Mouse (Mus musculus) gastrocnemius, adult 8-10 months (tissue): Measurements from ENCODE around the gene Ctsc. TPM values are rescaled to one million over a fixed set of nuclear protein-coding genes. Genes with fewer than 3 reads are reported as not detected.
A peak's percentile ranks its signal among the peaks of the same experiment; 100 is the strongest.
"Not testable (repeated sequence)": the region's sequence is repeated elsewhere in the genome, so short reads cannot be mapped to it uniquely, and the experiment has no call there.

Experiments
- DNase-seq, 2 experiments: peaks; one replicate each; pipeline ENCODE4 v3.0.0; 2022; ENCODE audit warnings: low spot score in 2 of 2
- total RNA-seq, 4 experiments: library from RNA; stranded (reverse); gene quantifications; 2 replicates each; pipeline ENCODE4 v1.2.4; 2022

Ctsc gene
- 10 to 100 TPM; 33.2 to 41.7 (median 36.7) TPM for total RNA-seq

GRCm38 (mm10) chr7:88277858-88278627 lies at the start of gene Ctsc:
Ctsc (plus strand) TSS chr7:88278085.
- DNase-seq, result peak; percentile 79 to 82

DNA sequence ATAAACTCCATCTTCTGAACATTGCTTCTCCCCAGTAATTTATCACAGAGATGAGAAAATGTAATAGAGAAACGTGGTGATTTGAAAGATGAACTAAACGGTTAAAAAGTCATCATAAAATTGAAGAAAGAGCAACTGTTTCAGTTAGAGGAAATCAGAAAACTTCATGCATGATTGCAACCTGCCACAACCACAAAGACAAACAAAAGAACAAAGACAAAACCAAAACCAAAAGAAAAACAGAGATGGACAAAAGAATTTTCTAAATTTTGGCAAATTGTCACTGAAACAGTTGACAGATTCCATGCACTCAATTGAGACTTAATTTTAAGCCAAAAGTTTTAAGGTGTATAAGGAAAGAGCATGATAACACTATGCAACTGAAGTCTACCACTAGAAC lies 48.8 kb upstream of the Ctsc start:
- no peak for DNase-seq

GRCm38 (mm10) chr7:88230121-88230520 lies 47.8 kb upstream of the Ctsc start:
- no peak for DNase-seq

GRCm38 (mm10) chr7:88230756-88231522 lies 46.9 kb upstream of the Ctsc start:
- no peak for DNase-seq

DNA sequence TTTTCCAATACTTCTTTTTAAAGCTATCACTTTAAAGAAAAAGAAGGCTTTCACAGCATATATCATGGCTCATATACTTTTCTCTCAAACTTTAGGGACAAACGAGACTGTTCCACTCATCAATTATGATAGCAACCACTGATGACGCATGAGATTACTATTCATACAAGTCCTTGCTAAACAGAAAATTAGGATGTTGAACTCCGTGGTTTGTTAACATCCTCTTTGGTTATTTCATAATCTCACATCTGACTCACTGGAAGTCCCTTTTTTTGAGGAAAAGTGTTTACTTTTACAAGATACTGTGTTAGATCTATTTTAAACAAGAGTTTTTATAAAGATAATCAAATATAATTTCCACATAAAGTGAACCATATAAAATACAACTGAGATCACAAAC lies 34.8 kb upstream of the Ctsc start:
- no peak for DNase-seq

GRCm38 (mm10) chr7:88244462-88244861 lies 33.4 kb upstream of the Ctsc start:
- DNase-seq, result no peak

DNA sequence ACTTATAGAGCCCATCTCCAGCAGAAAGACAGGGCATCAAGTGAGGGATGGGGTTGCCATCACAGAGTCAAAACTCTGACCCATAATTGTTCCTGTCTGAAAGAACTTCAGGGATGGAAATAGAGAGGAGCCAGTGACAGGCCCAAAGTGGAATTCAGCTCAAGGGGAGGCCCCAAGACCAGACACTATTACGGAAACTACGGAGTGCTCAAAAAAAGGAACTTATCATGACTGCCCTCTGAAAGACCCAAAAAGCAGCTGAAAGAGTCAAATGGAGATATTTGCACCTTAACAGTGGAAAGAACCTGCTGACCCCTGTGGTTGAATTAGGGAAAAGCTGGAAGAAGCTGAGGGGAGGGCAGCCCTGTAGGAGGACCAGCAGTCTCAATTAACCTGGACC lies 27.5 kb upstream of the Ctsc start:
- DNase-seq, result not testable (repeated sequence)

DNA sequence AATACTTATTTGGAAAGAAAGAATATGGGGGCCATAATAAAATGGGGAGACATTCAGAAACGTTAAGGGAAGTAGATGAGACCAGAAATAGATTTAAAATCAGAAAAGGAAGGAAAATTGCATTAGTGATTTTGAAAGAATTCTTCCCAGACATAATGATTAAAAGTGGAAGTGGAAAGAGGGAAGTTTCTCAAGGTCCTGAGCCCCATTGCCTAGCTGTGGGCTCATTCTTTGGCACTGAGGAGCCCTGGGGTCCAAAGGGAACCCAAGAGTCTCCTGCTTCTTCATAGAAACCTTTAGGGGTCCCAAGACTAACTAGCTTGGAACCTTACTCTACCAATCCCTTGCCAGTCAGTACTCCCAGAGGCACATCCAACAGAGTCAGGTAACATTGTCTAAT lies 26.4 kb upstream of the Ctsc start:
- no peak for DNase-seq

DNA sequence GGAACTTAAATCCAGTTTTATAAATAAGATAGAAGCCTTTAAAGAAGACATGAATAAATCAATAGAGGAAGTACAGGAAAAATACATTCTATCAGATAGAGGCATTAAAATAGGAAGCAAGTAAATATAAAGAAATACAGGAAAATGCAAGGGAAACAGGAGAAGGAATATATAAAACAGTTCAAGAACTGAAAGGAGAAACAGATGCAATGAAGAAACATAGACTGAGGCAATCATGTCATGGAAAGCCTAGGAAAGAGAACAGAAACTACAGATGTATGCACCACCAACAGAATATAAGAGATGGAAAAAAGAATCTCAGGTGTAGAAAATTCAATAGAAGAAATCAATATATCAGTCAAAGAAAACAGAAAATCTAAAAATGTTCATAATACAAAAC lies 25.8 kb upstream of the Ctsc start:
- DNase-seq, result no peak

GRCm38 (mm10) chr7:88254884-88255283 lies 23.0 kb upstream of the Ctsc start:
- DNase-seq, result no peak

GRCm38 (mm10) chr7:88259155-88259925 lies 18.5 kb upstream of the Ctsc start:
- DNase-seq, result no peak

DNA sequence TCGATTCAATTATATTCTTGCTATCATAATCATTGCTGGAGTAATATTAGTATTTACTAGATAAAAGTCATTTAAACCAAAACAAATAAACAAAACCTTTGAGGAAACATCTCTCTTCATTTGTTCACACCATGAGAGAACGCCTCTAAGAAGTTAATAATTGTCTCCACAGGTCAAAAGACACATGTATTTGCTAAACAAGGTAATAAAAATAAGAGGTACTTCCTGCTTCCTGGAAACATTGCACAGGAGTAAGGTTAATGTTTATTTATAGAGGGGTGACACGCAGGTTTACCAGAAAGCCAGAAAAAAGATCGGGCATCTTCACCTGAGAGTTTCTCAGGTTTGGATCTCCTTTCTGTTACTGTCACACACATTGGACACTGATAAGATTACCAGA lies 16.1 kb upstream of the Ctsc start:
- DNase-seq, result no peak

- DNase-seq, result no peak
These were observed 13.0 kb upstream of the Ctsc start for GRCm38 (mm10) chr7:88264861-88265260.

- DNase-seq, result no peak
These were observed 8.0 kb upstream of the Ctsc start for GRCm38 (mm10) chr7:88269913-88270312.

DNA sequence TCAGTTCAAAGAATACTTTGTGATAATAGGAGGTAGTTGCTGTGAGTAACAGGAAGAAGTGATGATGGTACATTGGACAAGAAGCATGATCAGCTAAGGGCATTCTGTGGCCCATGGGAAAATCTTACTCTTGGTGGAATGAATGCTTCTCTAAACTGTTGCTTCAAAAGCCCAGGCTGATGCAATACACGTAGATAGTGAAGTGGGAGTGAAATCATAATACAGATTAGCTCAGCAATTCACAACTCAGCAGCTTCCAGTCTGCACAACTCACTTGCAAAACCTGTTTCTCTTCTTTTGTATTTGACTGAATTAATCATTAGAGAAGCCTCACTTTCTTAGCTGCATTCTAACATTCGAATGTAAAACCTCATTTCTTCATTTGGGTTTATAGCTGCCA lies 6.4 kb upstream of the Ctsc start:
- no peak for DNase-seq

- no peak for DNase-seq
These were observed 745 bp upstream of the Ctsc start for GRCm38 (mm10) chr7:88276914-88277765.

DNA sequence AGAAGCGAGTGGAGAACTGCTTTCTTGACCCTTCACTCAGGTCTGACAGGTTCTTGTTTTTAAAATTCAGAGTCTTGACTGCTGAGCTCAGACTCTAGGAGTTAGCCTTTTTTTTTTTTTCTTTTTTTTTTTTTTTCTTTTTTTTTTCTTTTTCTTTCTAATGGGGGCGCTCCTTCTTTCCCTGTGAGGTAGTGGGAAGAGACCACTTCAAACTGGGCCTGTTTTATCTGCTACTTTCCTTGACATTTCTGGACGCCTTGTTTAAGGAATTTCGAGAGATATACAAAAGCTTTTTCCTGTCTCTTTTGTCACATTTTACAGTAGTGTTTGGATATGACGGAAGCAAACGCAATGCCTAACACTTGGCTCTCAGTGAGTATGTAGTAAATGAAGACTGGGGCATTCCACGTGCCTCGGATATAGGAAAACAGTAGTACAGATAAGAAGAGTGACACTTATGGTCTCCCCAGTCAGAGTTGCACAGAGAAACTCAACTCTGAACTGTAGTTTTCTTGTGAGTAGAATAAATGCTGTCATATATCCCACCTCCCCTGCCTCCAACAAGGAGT lies 827 bp downstream of the Ctsc start:
- no peak for DNase-seq

DNA sequence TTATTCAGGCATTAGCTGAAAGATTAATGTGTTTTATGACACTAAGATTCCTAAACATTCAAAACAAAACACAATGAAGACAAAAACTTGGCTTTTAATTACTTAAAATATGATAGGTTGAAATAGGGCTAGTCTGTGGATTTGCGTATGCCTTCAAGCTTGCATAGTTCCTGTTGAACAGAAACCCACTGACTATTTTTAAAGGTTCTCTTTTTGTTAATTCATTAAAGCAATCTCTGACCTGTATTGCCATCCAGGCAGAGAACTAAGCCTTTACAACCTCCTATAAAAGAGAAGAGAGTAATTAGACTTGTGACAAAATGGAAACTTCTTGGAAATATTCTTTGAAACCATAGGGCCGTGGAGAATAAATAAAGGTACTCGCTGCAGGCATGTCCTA lies 7.4 kb downstream of the Ctsc start:
- DNase-seq, result no peak

- DNase-seq, result no peak
These were observed 13.2 kb downstream of the Ctsc start for GRCm38 (mm10) chr7:88291036-88291435.

DNA sequence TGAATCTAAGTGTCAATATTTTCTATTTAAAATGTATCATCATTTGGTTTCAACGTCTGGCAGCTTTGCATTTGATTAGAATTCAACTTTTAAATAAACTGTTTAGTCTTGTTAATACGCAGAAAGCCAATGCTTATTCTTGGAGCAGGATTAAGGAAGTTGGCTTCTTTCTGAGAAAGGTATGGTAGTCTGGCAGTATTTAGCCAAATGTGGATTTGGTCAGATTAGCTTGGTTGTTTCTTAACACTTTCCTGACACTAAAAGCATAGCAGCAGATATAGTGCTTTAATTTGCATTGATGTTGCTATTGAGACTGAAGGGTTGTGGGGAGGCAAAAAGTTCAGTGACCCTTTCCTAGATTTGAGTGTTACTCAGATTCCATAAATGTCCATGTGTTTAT lies 14.2 kb downstream of the Ctsc start:
- no peak for DNase-seq

DNA sequence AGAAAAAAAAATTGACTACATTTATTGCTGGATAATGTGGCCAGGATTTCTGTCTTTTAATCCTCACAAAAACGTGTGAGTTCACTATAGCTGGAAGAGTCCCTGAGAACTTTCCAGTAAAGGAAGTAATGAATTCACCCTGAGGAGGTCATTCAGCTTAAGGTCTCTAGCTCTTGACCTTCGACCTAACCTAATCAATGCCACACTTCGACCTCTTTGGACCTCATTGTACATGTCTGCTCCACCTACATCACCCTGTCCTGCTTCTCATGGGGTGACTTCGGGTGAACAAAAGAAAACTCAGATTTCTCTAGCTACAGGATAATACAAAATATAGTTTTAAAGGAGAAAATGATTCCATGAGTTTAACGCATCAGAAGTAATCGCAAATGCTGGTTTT lies 16.0 kb downstream of the Ctsc start:
- DNase-seq, result no peak
